Mouse (Mus musculus) G1E (cell line): ENCODE measurements at regions not wholly inside any gene's neighbourhood (a gene's known extent, or its start where the extent isn't known, plus 50 kb on each side); places are given as distances from the start of the nearest gene placed in this dataset.

Source experiments
- ATAC-seq: 2 replicates; pipeline ENCODE4 v1.8.0; 2016; ENCODE audit warnings: mild to moderate bottlenecking; ENCODE audit not compliant: insufficient number of reproducible peaks, poor library complexity, low FRiP score, severe bottlenecking; ENCODE audit errors: extremely low read depth
- DNase-seq: peaks from one replicate; pipeline ENCODE4 v3.0.0; 2012; ENCODE audit warnings: low spot score
- H3K27me3 ChIP-seq: 2 replicates; pipeline ENCODE4 v1.6.1; 2012; ENCODE audit warnings: mild to moderate bottlenecking, low read length, inconsistent platforms; ENCODE audit not compliant: insufficient read depth
- H3K36me3 ChIP-seq: replicated peaks from 2 replicates; pipeline ENCODE3; 2012; ENCODE audit warnings: mild to moderate bottlenecking, inconsistent platforms
- H3K4me1 ChIP-seq: 2 replicates; pipeline ENCODE4 v1.6.1; 2012; ENCODE audit warnings: low read depth, low read length, inconsistent platforms, mixed read lengths; ENCODE audit not compliant: insufficient read depth
- H3K4me3 ChIP-seq: 2 replicates; pipeline ENCODE4 v1.5.1; 2012; ENCODE audit warnings: low read depth, mild to moderate bottlenecking, inconsistent platforms, low read length, moderate library complexity, mixed read lengths
- H3K9me3 ChIP-seq: replicated peaks from 2 replicates; pipeline ENCODE4 v1.6.1; 2012; ENCODE audit warnings: inconsistent platforms
- CTCF ChIP-seq: IDR thresholded peaks from 2 replicates; pipeline ENCODE4 v1.5.1; 2012; ENCODE audit warnings: low read depth, low read length, inconsistent platforms, mixed read lengths
- GATA1 ChIP-seq: IDR thresholded peaks from 2 replicates; pipeline ENCODE4 v1.6.1; 2012; ENCODE audit warnings: borderline replicate concordance, low read length, inconsistent platforms, mixed read lengths
- GATA2 ChIP-seq: IDR thresholded peaks from 2 replicates; pipeline ENCODE4 v1.6.1; 2012; ENCODE audit warnings: low read depth, low read length, inconsistent platforms, borderline replicate concordance
- POLR2AphosphoS5 ChIP-seq: IDR thresholded peaks from 2 replicates; pipeline ENCODE4 v1.6.1; 2012; ENCODE audit warnings: low read depth, low read length, inconsistent platforms; ENCODE audit not compliant: insufficient replicate concordance
- TAL1 ChIP-seq: conservative IDR thresholded peaks from 2 replicates; pipeline ENCODE4 v1.6.1; 2012; ENCODE audit warnings: low read depth, low read length, inconsistent platforms, mixed read lengths

DNA sequence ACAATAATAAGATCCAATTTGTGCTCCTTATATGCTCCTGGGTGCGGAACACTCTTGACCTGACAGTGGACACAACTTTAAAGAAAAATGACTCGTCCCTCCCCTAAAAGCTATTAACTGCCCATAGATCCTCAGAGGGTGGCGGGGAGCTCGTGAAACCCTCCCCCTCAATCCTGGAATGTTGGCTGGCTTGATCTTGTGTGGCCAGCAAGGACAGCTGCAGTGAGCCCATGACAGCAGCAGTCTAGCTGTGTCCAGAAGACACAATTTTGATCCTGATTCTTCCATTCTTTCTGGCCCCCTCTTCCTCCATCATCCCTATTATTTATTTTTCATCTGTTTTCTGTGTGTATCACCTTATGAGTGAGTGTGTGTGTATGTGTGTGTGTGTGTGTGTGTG, 141.8 kb upstream of the Rreb1 start:
- Histone ChIP-seq H3K9me3 (no peaks in the 10 kb centered on the region), H3K36me3 (no peaks in the 10 kb centered on the region), H3K27me3 (peaks cover 9% of the 10 kb centered on the region), H3K4me3 (no peak overlapping the region), H3K4me1 (no peaks in the 10 kb centered on the region)
- ATAC-seq = no peak
- no peak for DNase-seq
- TF ChIP-seq TAL1 (no peak), POLR2AphosphoS5 (no peak), GATA1 (no peak), GATA2 (no peak), CTCF (no peak)

- Histone ChIP-seq H3K4me3 (no peak overlapping the region), H3K36me3 (no peaks in the 10 kb centered on the region), H3K27me3 (peaks cover 11% of the 10 kb centered on the region), H3K9me3 (no peaks in the 10 kb centered on the region), H3K4me1 (no peaks in the 10 kb centered on the region)
- TF ChIP-seq GATA1 (no peak), POLR2AphosphoS5 (no peak), TAL1 (no peak)
- DNase-seq (no peak), ATAC-seq (no peak)
These were observed 141.0 kb upstream of the Rreb1 start for GRCm38 (mm10) chr13:37637151-37637550.

DNA sequence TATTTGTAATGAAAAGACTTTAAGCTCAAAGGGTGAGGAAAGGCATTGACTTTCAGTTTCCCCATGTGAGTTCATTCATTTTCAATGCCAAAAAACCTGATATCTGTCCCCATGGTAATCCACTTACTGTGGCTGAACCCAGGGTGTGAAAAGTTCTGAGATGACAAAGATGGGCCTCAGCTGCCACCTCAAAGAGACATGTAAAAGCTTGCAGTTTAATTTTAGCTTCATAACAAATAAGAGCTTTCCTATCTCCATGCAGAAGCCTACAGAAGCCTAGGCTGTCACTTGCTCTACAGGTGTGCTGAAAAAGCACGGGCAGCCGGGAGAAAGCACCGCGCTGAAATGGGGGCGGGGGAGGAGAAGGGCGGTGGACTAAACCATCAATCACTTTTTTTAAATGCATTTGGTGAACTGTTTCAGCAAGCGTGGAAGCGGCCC, 140.1 kb upstream of the Rreb1 start:
- DNase-seq = no peak
- H3K36me3 ChIP-seq = no peaks in the 10 kb centered on the region
- TF ChIP-seq CTCF (no peak), TAL1 (no peak), POLR2AphosphoS5 (no peak), GATA1 (no peak), GATA2 (no peak)

GRCm38 (mm10) chr13:37642410-37643093, 135.6 kb upstream of the Rreb1 start:
- no peaks in the 10 kb centered on the region for H3K9me3 ChIP-seq
- no peaks in the 10 kb centered on the region for H3K36me3 ChIP-seq
- no peak overlapping the region for H3K4me3 ChIP-seq
- DNase-seq (no peak), ATAC-seq (no peak)
- peaks cover 10% of the 10 kb centered on the region for H3K27me3 ChIP-seq
- no peaks in the 10 kb centered on the region for H3K4me1 ChIP-seq
- TF ChIP-seq CTCF = no peak
- no peak for TF ChIP-seq GATA2
- TF ChIP-seq TAL1 = no peak
- TF ChIP-seq POLR2AphosphoS5 = no peak
- no peak for TF ChIP-seq GATA1

More for the DNA sequence above, 140.1 kb upstream of the Rreb1 start:
- Histone ChIP-seq H3K27me3 (peaks cover 17% of the 10 kb centered on the region), H3K4me1 (no peaks in the 10 kb centered on the region), H3K9me3 (no peaks in the 10 kb centered on the region), H3K4me3 (no peak overlapping the region)
- no peak for ATAC-seq

GRCm38 (mm10) chr13:37644751-37645181, 133.4 kb upstream of the Rreb1 start:
- Histone ChIP-seq H3K4me3 (no peak overlapping the region), H3K27me3 (peaks cover 15% of the 10 kb centered on the region), H3K9me3 (no peaks in the 10 kb centered on the region), H3K36me3 (no peaks in the 10 kb centered on the region), H3K4me1 (no peaks in the 10 kb centered on the region)
- no peak for ATAC-seq
- no peak for TF ChIP-seq POLR2AphosphoS5
- no peak for TF ChIP-seq GATA2
- no peak for TF ChIP-seq GATA1
- TF ChIP-seq TAL1 = no peak
- TF ChIP-seq CTCF = no peak
- no peak for DNase-seq

- Histone ChIP-seq H3K9me3 (no peaks in the 10 kb centered on the region), H3K4me3 (no peak overlapping the region), H3K36me3 (no peaks in the 10 kb centered on the region), H3K4me1 (peaks cover 6% of the 10 kb centered on the region; the same call in 1 of the 2 replicates), H3K27me3 (peaks cover 20% of the 10 kb centered on the region)
- DNase-seq (no peak), ATAC-seq (no peak)
- no peak for TF ChIP-seq GATA1
- TF ChIP-seq GATA2 = no peak
- TF ChIP-seq TAL1 = no peak
- no peak for TF ChIP-seq CTCF
- TF ChIP-seq POLR2AphosphoS5 = no peak
These were observed 128.6 kb upstream of the Rreb1 start for GRCm38 (mm10) chr13:37649467-37650080.
